Mouse (Mus musculus) left cerebral cortex, adult 18-20 months (tissue): ENCODE data around the gene Ebf4. TPM values are rescaled to one million over a fixed set of nuclear protein-coding genes. Genes with fewer than 3 reads are reported as not detected.

Source experiments
- DNase-seq, 2 experiments: peaks; one replicate each; pipeline ENCODE4 v3.0.0; 2021 to 2022; ENCODE audit warnings: low spot score in 2 of 2, mixed read lengths in 1 of 2
- total RNA-seq, 2 experiments: library from RNA; stranded (reverse); gene quantifications; 2 replicates each; pipeline ENCODE4 v1.2.3; 2021

Ebf4 gene
- total RNA-seq, 2 experiments from 2014 or later, result 7.4 to 8.2 TPM

- DNase-seq, result no peak
Observed at GRCm38 (mm10) chr2:130374951-130375350, 80.0 kb downstream of the Ebf4 start.

GRCm38 (mm10) chr2:130383205-130383604, 88.2 kb downstream of the Ebf4 start:
- no peak for DNase-seq

GRCm38 (mm10) chr2:130383895-130384294, 88.9 kb downstream of the Ebf4 start:
- no peak for DNase-seq

GRCm38 (mm10) chr2:130386212-130386611, 91.2 kb downstream of the Ebf4 start:
- DNase-seq, result no peak

- DNase-seq, result no peak
Observed at GRCm38 (mm10) chr2:130388796-130389195, 93.8 kb downstream of the Ebf4 start.

GRCm38 (mm10) chr2:130390993-130391625, 96.1 kb downstream of the Ebf4 start:
- no peak for DNase-seq

GRCm38 (mm10) chr2:130392836-130393235, 97.9 kb downstream of the Ebf4 start:
- DNase-seq, result no peak

- DNase-seq, result no peak
Observed at GRCm38 (mm10) chr2:130395696-130396095, 100.7 kb downstream of the Ebf4 start.

- DNase-seq, result no peak
Observed at GRCm38 (mm10) chr2:130397186-130397985, 102.4 kb downstream of the Ebf4 start, which contains the start of gene Cpxm1. Gene Cpxm1 (minus strand): TSS chr2:130397574.

GRCm38 (mm10) chr2:130398091-130398490, 103.1 kb downstream of the Ebf4 start:
- DNase-seq, result peak in 1 of 2 experiments; percentile 39

GRCm38 (mm10) chr2:130400046-130400445, 105.1 kb downstream of the Ebf4 start:
- no peak for DNase-seq

- no peak for DNase-seq
Observed at GRCm38 (mm10) chr2:130401891-130402290, 106.9 kb downstream of the Ebf4 start.

GRCm38 (mm10) chr2:130404939-130405338, 110.0 kb downstream of the Ebf4 start, which contains the start of the genes Gm28372 and 1700020A23Rik:
Gene Gm28372 (plus strand): TSS chr2:130405239.
Gene 1700020A23Rik (plus strand): TSS chr2:130405259.
- no peak for DNase-seq

GRCm38 (mm10) chr2:130406178-130406577, 111.2 kb downstream of the Ebf4 start, which contains the start of gene Tmem239:
Gene Tmem239 (plus strand): TSS chr2:130406478.
- no peak for DNase-seq

GRCm38 (mm10) chr2:130408194-130408593, 113.2 kb downstream of the Ebf4 start:
- DNase-seq, result no peak

- DNase-seq, result peak; percentile 81 to 86
Observed at GRCm38 (mm10) chr2:130411558-130412495, 116.9 kb downstream of the Ebf4 start.

- no peak for DNase-seq
Observed at GRCm38 (mm10) chr2:130412775-130413174, 117.8 kb downstream of the Ebf4 start.

GRCm38 (mm10) chr2:130414094-130414856, 119.3 kb downstream of the Ebf4 start:
- DNase-seq, result no peak
